Comparison of ENCODE assay signal across 15 mouse cellular contexts in genomic region chr19:23698366-23698765, GRCm38 (mm10). TPM values are rescaled to one million over a fixed set of nuclear protein-coding genes. Genes with fewer than 3 reads are reported as not detected.
DNase-seq lines count a peak whose midpoint lies in the region; TF ChIP-seq lines count a peak whose summit lies in the region.
"Had no signal": no experiment of that assay in that cellular context is flagged by ENCODE, and none has a peak within 500 bp of the region (broad histone marks: within the 10 kb centered on the region; RNA-seq: fewer than 3 reads in every experiment).

No protein-coding gene starts in this region.

- DNase-seq in gastrocnemius, adult 2 months: peak; percentile 36
- DNase-seq in gastrocnemius, postnatal 36 days: no peak
- peak; percentile 39 for DNase-seq in urinary bladder, postnatal 14 days (ENCODE audit: low spot score)
- DNase-seq in urinary bladder, adult 2 months (ENCODE audit: low spot score): no peak
- peak; percentile 41 to 50 for DNase-seq in kidney, postnatal 25 days
- DNase-seq in embryonic facial prominence, embryonic 10.5 days (ENCODE audit: low spot score): no peak
- no peak for DNase-seq in left cerebral cortex, postnatal 25 days (ENCODE audit: low spot score in 2 of 2)
- DNase-seq in testis, postnatal 10 days (ENCODE audit: low spot score): no peak
- DNase-seq: cerebellum, postnatal 36 days; thymus, postnatal 25 days had no signal

- H3K9me3 ChIP-seq in embryonic facial prominence, embryonic 10.5 days: no peaks in the 10 kb centered on the region
- H3K9me3 ChIP-seq: embryonic facial prominence, embryonic 15.5 days; heart, embryonic 15.5 days; megakaryocyte, embryonic 14.5 days had no signal

- H3K27me3 ChIP-seq in embryonic facial prominence, embryonic 10.5 days (replicated peaks; ENCODE audit: low read depth, poor library complexity, severe bottlenecking): no peaks in the 10 kb centered on the region
- H3K27me3 ChIP-seq: embryonic facial prominence, embryonic 15.5 days; heart, embryonic 15.5 days; megakaryocyte, embryonic 14.5 days had no signal

- peaks cover 90% of the 10 kb centered on the region for H3K36me3 ChIP-seq in embryonic facial prominence, embryonic 10.5 days (replicated peaks)

- TF ChIP-seq CTCF in gastrocnemius, adult 2 months (IDR thresholded peaks at IDR 0.05): no peak

- intact Hi-C loops in gastrocnemius, adult 2 months (cut with DNase I): no loop called here
- intact Hi-C loops in gastrocnemius, postnatal 36 days (cut with DNase I): no loop called here
- intact Hi-C loops in left cerebral cortex, postnatal 25 days (cut with DNase I): no loop called here

- 83% methylated on average over 7 of the region's 7 CpGs for WGBS in embryonic facial prominence, embryonic 10.5 days

- H3K27ac ChIP-seq in gastrocnemius, adult 2 months: peak overlapping the region; percentile 52
- no peak overlapping the region for H3K27ac ChIP-seq in embryonic facial prominence, embryonic 10.5 days (replicated peaks)
- H3K27ac ChIP-seq: embryonic facial prominence, embryonic 15.5 days; heart, embryonic 15.5 days had no signal

- H3K4me1 ChIP-seq in embryonic facial prominence, embryonic 10.5 days: no peaks in the 10 kb centered on the region
- H3K4me1 ChIP-seq: embryonic facial prominence, embryonic 15.5 days had no signal

- H3K4me3 ChIP-seq in gastrocnemius, adult 2 months: no peak overlapping the region
- H3K4me3 ChIP-seq in embryonic facial prominence, embryonic 10.5 days: no peak overlapping the region
- H3K4me3 ChIP-seq: embryonic facial prominence, embryonic 15.5 days; heart, embryonic 15.5 days; megakaryocyte, embryonic 14.5 days had no signal

RNA-seq across cellular contexts. Expression of gene Ptar1, which starts 11.1 kb away (rescaled TPM):
- total RNA-seq in gastrocnemius, adult 2 months (2021): 10 to 100 TPM; 18.1 to 23.3 TPM
- 10 to 100 TPM; 13.6 to 16.0 TPM for total RNA-seq in gastrocnemius, postnatal 36 days (2021)
- polyA plus RNA-seq in urinary bladder, adult 2 months (2012; rRNA removed): 4.5 and 5.7 TPM in 2 replicates
- polyA plus RNA-seq in embryonic facial prominence, embryonic 10.5 days (2016; fragmentation: Nextera tagmentation; extraction: Ambion mirVana): 8.1 and 8.8 TPM in 2 replicates
- 10 to 100 TPM; 42.6 to 45.9 TPM for total RNA-seq in left cerebral cortex, postnatal 25 days (2021)

RNA-seq across cellular contexts. Expression of gene 1700028P14Rik, which starts 45.8 kb away (rescaled TPM):
- total RNA-seq in gastrocnemius, adult 2 months (2021): not detected
- total RNA-seq in gastrocnemius, postnatal 36 days (2021): not detected
- polyA plus RNA-seq in urinary bladder, adult 2 months (2012; rRNA removed): not detected in 2 replicates
- polyA plus RNA-seq in embryonic facial prominence, embryonic 10.5 days (2016; fragmentation: Nextera tagmentation; extraction: Ambion mirVana): 0.22 and 0.24 TPM in 2 replicates
- total RNA-seq in left cerebral cortex, postnatal 25 days (2021): 1 to 10 TPM in 1 of 2 experiments, under 1 TPM in 1; 0.99 to 1.1 TPM
- polyA plus RNA-seq: C2C12; heart, embryonic 15.5 days; liver, embryonic 11.5 days had no signal

Comparison
In these comparisons a context has a peak if more than half of its experiments do, and no peak if none do; other contexts are left out.
1. DNase-seq: peak in gastrocnemius, adult 2 months (single experiment), urinary bladder, postnatal 14 days (single experiment) and kidney, postnatal 25 days (2 of 2); none in gastrocnemius, postnatal 36 days (0 of 2), urinary bladder, adult 2 months (single experiment), embryonic facial prominence, embryonic 10.5 days (single experiment), left cerebral cortex, postnatal 25 days (0 of 2) and testis, postnatal 10 days (single experiment).